Mouse (Mus musculus): ENCODE data around the gene Psmd9. TPM values are rescaled to one million over a fixed set of nuclear protein-coding genes. Genes with fewer than 3 reads are reported as not detected.

Gene Psmd9
- total RNA-seq, 2 experiments from 2014 or later, result 26.1 to 28.4 TPM

GRCm38 (mm10) chr5:123137044-123137909 lies 31.9 kb upstream of the Psmd9 start:
- peak in 1 of 2 experiments; percentile 31 for DNase-seq (ENCODE audit: extremely low spot score in 1 of 2, low spot score in 1 of 2)

GRCm38 (mm10) chr5:123137910-123138229 lies 31.3 kb upstream of the Psmd9 start:
- DNase-seq (ENCODE audit: extremely low spot score in 1 of 2, low spot score in 1 of 2), result no peak

DNA sequence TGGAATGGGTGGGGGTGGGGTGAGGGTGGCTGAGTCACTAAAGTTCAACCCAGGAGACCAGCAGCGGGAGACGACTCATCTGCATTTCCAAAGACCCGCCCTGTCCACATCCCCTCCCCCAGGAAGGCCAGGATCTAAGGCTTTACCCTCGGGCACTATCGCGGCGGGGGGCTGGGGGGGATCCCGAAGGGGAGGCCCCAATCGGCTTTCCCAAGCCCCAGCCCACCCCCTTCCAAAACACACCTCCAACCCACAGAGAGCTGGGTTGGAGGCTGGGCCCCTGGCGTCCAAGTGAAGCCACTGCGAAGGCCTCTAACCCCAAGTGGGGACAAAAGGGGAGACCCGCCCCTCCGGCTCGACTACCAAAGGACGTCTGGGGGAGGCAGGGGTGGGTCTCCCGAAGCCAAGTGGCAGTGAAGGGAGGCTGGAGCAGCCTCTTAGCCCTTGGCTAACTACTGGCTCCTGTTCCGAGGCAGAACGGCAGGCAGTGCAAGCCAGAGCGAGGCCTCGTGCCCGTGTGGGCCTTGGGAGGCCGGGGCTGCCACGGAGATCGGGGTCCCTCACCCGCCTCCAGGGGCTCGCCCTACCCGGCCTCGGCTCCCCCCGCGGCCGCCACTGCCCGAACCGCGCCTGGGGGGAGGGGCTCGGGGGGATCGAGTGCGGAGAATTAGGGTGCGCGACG lies 30.8 kb upstream of the Psmd9 start:
- DNase-seq (ENCODE audit: extremely low spot score in 1 of 2, low spot score in 1 of 2), result peak in 1 of 2 experiments; percentile 44

DNA sequence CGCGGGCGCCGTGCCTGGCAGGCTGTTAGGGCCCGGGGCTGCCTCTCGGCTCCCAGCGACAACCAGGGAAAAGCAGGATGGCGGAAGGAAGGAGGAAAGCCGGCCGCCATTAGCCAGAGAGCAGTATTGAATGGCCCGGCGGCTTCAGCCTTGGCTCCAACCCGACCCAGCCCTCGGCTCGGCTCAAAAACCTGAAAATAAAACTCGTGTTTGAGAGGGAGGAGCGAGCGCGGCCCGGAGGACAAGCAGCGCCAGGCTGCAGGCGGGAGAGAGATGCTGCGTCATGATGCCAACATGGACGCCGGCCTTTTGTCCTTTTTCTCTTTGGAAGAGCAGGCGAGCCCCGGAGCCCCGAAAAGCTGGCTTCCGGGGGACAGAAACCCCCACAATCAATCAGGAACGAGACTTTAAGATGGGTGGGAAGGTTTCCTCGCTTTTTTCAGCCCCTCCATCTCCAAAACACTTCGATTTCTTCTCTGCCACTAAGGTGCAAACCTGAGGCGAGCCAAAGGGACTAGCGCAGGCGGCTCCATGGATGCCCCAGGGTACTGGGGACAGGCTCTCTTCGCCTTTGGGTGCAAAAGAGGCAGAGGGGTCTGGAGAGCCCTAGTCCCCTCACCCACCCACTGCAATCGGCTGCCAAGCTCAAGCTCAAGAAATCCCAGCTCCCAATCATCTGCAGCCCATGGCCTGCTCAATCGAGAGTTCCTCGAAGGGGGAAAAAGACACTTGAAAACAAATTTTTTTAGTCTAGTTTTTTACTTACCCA lies 30.1 kb upstream of the Psmd9 start:
- DNase-seq (ENCODE audit: extremely low spot score in 1 of 2, low spot score in 1 of 2), result peak; percentile 74 to 80

- no peak for DNase-seq (ENCODE audit: extremely low spot score in 1 of 2, low spot score in 1 of 2)
These were observed 29.2 kb upstream of the Psmd9 start for GRCm38 (mm10) chr5:123139722-123140627.

GRCm38 (mm10) chr5:123140694-123141554 lies 28.3 kb upstream of the Psmd9 start:
- peak; percentile 88 to 95 for DNase-seq (ENCODE audit: extremely low spot score in 1 of 2, low spot score in 1 of 2)

DNA sequence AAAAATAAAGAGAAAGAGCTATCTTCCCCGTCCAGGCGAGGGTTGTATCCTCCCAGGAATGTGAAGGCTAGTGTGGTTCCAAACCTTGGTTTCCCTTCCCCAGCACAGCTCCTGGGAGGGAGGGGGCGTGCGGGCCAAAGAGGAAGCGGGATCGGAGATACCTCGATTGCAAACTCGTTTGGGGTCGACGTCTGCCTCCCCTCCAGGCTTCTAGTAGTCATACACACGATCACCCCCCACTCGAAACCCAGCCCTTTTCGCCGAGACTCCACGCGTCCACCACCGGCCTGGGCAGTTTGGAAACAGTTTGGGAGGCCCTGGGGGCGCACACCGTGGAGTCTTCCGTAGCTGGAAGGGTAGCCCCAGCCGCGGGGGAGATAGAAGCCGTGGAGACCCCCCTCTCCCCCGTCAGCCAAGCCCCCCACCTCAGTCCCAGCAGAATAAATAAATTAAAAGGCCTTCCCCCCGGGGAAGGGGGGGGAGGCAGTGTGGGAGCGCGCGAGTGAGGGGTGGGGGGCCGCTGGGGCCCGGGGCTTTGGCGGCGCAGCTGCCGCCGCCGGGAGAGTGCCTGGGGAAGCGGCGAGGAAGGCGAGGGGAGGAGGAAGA lies 27.6 kb upstream of the Psmd9 start:
- DNase-seq (ENCODE audit: extremely low spot score in 1 of 2, low spot score in 1 of 2), result peak in 1 of 2 experiments; percentile 40

- DNase-seq (ENCODE audit: extremely low spot score in 1 of 2, low spot score in 1 of 2), result peak in 1 of 2 experiments; percentile 55
These were observed 26.8 kb upstream of the Psmd9 start, which contains the start of gene Setd1b for GRCm38 (mm10) chr5:123142161-123143157. Setd1b (plus strand) TSS chr5:123142193.

DNA sequence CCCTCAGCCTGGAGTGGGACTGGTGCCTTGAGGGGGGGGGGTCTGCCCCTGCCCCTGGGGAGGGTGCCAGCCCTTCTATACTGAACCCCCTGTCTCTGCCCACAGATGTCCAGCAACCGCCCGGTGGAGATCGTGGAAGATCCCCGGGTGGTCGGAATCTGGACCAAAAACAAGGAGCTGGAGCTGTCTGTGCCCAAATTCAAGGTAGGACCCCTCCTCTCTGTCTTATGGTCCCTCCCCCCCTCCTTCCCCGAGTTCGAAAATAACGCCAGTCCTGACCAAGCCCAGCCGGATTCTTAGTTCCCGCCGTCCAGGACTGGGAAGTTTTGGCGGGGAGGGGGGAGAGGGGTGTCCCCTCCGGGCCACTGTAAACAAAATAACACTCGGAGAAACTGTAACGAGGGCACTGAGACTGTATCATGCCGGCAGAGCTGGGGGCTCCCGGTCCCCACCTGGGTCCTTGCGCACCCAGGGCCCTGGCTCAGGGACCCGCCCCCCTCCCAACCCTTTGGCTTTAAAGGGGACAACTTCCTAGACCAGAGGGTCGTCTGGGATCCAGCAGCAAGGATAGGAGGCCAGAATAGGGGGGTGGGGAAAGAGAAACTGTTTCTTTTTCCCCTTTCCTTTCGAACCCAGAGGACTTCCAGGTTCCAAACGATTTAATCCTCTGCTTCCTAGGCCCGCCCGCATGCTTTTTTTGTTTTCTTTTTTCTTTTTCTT lies 25.8 kb upstream of the Psmd9 start:
- DNase-seq (ENCODE audit: extremely low spot score in 1 of 2, low spot score in 1 of 2), result no peak

DNA sequence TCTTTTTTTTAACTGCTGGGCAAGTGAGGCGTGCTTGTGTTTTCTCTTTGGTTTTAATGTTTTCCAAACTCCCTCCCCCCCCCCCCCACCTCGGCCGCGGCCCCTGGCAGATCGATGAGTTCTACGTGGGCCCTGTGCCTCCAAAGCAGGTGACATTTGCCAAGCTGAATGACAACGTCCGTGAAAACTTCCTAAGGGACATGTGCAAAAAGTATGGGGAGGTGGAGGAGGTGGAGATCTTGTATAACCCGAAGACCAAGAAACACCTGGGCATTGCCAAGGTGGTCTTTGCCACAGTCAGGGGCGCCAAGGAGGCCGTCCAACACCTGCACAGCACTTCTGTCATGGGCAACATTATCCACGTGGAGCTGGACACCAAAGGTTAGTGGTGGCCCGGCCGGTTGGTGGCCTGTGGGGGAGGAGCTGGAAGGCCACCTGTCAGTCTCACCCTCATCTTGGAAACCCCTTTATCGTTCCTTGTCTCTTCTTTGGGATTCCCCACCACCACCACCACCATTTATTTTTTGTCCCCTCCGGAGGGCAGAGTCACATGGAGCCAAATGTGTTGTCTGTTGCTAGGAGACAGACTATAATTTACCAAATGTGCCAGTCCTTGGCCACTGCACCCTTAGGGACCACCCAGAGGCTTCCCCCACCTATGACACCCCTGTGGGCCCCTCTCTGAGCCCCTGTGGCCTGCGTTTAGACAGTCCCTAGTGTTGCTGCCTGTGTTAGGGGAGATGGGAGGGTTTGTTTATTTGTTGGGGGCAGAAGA lies 25.1 kb upstream of the Psmd9 start:
- no peak for DNase-seq (ENCODE audit: extremely low spot score in 1 of 2, low spot score in 1 of 2)

DNA sequence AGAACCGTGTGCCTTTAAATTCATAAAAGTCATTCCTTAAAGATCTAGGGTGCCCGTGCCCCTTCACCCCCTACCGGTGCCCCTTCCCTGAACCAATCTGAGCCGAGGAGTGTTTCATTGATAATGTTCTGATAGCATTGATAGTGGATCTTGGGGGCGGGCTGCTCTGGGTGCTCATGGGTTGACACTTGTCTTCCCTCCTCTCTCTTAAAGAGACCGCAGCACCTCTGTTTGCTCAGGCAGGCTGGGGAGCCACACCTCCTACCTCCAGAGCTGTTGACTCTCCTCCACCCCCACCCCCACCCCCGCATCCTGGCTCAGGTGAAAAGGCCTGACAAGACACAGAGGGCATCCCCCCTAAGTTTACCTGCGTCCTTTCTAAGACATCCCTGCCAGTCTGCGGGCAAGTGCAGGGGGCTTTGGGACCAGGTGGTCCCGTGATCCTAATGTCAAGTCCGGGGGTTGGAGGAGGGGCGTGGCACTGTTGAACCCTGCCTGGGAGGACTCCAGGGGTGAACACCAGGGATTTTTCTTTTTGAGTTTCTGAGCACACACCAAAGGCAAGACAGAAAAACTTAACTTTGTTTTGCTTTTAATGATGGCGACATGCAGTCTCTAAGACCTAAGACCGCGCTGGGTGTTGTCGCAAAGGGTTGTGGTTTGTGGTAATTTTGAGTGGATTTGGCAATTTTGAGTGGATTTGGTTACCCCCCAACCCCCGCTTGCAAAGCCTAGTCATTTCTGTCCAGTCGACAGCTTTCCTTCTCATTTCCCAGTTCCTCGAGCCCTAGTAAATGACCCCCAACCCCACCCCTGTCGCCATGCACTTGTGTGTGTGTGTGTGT lies 24.2 kb upstream of the Psmd9 start:
- DNase-seq (ENCODE audit: extremely low spot score in 1 of 2, low spot score in 1 of 2), result no peak

- no peak for DNase-seq (ENCODE audit: extremely low spot score in 1 of 2, low spot score in 1 of 2)
These were observed 22.9 kb upstream of the Psmd9 start for GRCm38 (mm10) chr5:123146357-123146756.

DNA sequence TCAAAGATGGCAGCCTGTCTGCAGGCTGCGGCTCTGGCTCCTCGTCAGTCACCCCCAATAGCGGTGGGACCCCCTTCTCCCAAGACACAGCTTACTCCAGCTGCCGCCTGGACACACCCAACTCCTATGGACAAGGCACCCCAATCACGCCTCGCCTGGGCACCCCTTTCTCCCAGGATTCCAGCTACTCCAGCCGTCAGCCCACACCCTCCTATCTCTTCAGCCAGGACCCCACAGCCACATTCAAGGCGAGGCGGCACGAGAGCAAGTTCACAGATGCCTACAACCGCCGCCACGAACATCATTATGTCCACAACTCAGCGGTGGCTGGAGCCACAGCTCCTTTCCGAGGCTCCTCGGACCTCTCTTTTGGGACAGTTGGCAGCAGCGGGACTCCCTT lies 21.6 kb upstream of the Psmd9 start:
- DNase-seq (ENCODE audit: extremely low spot score in 1 of 2, low spot score in 1 of 2), result no peak

- no peak for DNase-seq (ENCODE audit: extremely low spot score in 1 of 2, low spot score in 1 of 2)
These were observed 21.0 kb upstream of the Psmd9 start for GRCm38 (mm10) chr5:123148073-123148722.

Data from layer of hippocampus, postnatal 25 days (tissue).